Mouse (Mus musculus) hematopoietic stem cell, adult 5-6 weeks (primary cell): ENCODE data around the gene Hacd1. TPM values are rescaled to one million over a fixed set of nuclear protein-coding genes. Genes with fewer than 3 reads are reported as not detected.
A peak's percentile ranks its signal among the peaks of the same experiment; 100 is the strongest.

Experiments
- ATAC-seq, 2 experiments: fragments of 125-278 bp in 1 of 2; replicated peaks in 1 of 2; 2 replicates each; pipeline ENCODE4 v1.8.0; 2016 to 2017; ENCODE audit warnings: inconsistent platforms in 2 of 2, mild to moderate bottlenecking in 2 of 2, moderate number of reproducible peaks in 2 of 2, low read depth in 1 of 2, moderate TSS enrichment in 1 of 2; ENCODE audit not compliant: low FRiP score in 2 of 2, poor library complexity in 2 of 2, severe bottlenecking in 2 of 2, insufficient read depth in 1 of 2, low TSS enrichment in 1 of 2
- total RNA-seq: library from RNA; stranded (forward); fragments of 172-1452, 232-1000 nt; gene quantifications from 2 replicates; pipeline ENCODE4 v1.2.3, GENCODE M21; 2017

Gene Hacd1
- total RNA-seq, 1 experiment from 2014 or later = 52.2 TPM

DNA sequence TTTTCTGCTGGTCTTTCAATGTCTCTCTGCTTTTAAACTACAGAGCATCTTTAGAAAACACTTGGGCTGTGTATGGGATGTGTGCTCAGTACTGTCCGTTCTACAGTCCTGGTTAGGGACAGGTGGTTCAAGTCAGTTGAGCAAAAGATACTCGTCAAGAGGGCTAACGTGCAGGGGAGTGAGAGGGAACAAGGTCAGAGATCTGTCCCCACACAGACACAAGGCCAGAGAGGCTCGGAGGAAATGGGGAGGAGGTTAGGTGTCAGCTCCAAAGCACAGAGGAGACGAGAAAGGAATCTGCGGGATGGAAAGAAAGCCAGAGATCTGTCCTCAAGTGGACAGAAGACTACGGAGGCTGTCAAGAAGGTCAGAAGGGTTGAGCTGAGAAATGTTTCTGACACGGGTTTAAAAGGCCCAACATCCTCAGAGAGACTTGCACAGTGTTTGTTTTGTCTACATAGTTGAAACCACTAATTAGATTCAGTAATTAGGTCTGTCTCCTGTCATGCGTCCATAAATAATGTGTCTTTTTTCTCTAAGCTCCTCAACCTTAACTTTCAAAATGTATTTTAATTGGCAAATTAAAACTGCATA is 12.3 kb downstream of the Hacd1 start:
- no peak for ATAC-seq

DNA sequence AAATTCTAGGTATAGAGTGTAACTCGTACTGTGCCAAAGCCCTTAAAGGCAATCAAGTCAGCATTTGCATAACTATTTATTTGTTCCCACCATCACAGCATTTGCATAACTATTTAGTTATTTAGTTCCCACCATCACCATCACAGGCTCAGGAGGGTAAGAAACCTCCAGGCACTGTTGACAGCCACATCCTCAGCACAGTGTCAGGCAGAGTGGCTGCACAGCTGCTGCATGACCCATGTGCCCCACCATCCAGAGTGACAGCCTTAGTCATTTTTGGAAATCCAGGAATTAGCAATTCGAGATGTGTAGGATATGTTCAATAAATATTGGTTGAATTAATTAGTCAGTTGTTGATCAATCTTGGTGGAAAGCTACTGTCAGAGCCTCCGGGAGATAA is 12.9 kb downstream of the Hacd1 start:
- ATAC-seq = no peak

DNA sequence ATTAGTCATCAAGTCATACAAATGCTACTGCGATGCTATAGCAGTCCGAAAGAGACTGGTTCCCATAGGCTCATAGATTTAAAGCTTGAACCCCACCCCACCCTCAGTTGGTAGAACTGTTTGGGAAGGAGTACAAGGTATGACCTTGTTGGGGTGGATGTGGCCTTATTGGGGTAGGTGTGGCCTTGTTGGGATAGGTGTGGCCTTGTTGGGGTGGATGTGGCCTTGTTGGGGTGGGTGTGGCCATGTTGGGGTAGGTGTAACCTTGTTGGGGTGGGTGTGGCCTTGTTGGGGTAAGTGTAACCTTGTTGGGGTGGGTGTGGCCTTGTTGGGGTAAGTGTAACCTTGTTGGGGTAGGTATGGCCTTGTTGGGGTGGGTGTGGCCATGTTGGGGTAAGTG is 14.7 kb downstream of the Hacd1 start:
- no peak for ATAC-seq

DNA sequence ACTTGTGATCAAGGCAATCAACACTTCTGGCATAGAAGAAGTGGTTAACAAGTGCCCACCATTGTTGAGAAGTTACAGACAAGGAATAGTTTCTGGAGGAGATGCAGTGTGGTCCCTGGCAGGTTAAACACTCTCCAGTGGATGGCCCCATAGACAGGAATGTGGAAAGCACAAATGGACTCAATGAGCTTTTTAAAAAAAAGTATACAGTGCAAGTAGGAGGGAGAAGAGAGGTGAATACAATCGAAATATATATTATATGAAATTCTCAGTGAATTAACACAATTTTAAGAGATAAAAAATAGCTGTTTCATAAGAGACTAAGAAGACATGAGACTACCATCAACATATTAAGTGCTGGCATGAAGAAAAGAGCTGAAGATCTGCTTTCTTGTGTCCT is 36.7 kb downstream of the Hacd1 start:
- ATAC-seq = no peak

DNA sequence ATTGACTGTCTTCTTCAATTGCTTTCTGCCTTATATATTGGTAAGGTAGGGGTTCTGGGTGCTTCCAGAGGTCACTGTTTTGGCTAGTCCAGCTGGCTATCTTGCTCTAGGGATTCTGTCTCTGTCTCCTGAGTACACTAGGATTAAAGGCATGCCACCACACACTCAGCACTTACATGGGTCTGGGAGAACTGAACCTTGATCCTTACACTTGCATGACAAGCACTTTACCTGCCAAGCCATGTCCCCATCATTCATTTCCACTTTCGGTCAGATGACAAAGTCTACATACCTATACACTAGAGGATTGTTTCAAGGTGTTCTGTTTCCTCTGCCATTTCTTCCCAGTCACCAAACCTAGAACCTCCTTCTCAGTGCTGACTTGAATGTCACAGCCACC is 50.8 kb downstream of the Hacd1 start:
- ATAC-seq = no peak

DNA sequence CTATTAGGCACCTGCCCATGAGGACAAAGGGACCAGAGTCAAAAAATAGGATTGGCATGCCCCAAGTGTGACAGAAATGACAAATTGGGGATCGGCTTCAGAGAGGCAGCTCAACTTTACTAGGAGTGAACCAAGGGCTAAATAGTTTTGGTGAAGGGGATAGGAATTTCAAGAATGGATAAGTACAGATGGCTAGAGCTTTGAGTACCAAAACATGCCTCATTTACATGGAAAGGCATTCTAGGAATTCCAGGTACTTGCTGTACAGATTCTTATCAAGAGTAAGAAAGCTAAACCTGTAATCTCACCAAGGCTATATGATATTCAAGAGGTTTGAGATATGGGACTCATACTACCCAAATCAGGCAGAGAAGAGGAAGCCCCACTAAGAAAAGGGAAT is 95.8 kb downstream of the Hacd1 start:
- ATAC-seq = no peak

DNA sequence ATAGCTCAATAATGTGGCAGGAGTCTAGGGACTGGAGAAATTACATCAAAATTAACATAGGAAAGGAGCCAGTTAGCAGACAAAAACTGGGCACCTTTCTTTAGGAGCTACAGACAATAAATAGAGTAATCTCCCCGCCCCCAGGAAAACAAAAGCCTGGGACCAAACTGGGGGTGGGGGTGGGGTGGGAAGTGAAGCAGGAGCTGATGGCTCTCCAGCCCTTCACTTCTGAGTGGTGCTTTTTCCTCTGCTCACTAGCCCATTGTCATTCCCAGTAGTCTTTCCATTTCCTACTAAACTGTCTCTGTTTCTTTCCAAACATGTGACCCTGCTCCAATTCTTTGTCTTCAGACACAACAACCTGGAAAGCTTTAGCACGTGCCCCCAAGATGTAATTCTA is 99.5 kb downstream of the Hacd1 start:
- ATAC-seq = no peak

DNA sequence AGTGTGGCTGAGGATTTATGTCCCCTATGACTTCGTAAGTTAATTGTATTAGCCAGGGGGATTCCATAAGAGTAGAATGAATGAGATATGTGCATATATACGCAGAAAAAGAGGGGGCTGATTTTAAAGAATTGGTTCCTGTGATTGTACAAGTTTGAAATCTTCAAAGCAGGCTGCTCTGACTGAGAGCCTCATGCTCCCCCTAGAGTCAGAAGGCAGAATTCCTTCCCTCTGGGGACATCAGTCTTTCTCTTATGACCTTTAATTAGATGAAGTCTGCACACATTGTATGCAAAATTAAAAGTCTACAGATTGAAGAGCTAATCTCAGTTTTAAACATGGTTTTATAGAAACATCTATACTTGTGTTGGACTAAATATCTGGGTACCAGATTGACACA is 117.8 kb downstream of the Hacd1 start:
- peak; percentile 48 to 67; a peak in 1 of 4 replicates for ATAC-seq

DNA sequence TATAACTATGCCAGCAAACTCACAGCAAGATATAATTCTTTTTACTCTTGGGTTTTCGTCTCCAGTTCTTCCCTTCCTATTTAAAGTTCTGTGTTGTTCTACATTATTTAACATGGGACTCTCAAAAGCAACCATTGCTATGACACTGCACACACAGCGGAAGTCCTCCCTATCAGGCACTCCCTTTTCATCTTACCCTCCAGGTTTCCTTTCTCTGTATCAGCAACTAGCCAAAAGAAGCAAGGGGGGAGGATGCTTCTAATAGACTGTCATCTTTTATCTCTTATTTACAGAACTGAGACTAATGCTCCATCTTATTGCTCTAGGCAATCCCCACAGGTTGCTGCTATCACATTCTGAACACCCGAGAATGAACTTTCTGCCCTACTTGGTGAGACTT is 120.6 kb downstream of the Hacd1 start:
- ATAC-seq = no peak

DNA sequence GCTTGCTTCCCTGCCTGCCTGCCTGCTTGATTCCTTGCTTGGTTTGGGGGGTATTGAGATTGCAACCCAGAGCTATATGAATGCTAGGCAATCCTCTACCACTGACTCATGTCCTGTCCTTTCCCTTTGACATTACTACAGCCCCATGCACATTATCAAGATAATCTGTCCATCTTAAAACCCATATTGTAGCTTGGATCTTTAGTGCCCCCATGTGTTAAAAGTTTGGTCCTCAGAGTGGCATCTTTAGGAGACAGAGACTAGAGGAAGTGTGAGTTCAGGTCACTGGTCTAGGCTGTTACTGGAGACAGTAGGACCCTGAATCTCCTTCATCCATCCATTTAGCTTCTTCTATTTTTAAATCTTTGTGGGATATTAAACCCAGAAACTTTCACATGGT is 123.7 kb downstream of the Hacd1 start:
- no peak; a peak in 1 of 4 replicates for ATAC-seq

DNA sequence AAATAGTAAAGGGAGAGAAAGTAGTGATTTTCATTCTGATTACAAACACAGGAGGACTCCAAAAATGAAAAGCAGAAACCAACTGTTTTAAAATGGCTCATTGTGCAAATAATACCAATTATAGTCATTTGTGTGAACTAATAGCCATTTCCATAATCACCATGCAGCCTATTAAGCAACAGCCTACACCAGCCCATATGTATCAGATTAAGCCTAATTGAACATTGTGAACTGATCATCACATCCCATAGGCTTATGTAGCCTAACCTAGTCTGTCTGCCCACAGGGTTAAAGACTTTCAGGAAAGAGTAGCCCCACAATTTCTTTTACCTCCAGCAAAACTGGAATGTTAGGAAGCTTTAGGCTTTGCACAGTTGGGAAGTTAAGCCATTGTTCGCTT is 125.2 kb downstream of the Hacd1 start:
- no peak for ATAC-seq

DNA sequence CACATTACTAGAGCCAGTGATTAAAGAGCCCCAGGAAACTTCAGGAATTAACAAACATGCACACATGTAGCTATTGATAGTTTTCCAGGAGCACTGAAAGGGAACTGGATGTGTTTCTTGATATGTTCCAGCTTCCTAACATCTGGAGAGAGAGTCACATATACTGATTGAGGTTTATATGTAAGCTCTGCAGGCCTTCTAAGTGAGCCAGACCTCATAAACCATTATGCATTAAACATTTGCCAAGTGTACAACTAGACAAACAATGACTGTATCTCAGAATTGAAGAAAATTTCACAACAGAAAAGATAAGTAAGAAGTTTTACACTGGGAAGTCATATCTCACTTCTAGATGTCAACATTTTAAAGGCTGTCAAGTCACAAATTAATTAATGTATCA is 167.4 kb downstream of the Hacd1 start:
- no peak for ATAC-seq

DNA sequence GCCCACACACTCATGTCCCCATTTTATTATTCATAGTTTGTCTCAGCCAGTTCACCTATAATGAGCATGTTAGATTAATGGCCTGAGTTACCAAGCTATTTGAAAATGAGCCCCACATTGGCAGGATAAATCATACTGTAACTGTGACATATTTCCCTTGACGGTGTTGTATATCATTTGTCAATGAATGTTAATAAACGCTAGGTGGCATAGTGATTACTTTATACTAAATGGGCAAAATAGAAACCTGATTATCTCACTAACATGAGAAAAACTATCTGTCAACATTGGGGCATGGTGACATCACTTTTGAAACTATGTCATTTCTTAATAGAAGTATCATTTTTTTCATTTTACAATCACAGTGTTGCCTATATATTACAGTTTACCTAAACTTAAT is 198.5 kb downstream of the Hacd1 start:
- no peak for ATAC-seq

DNA sequence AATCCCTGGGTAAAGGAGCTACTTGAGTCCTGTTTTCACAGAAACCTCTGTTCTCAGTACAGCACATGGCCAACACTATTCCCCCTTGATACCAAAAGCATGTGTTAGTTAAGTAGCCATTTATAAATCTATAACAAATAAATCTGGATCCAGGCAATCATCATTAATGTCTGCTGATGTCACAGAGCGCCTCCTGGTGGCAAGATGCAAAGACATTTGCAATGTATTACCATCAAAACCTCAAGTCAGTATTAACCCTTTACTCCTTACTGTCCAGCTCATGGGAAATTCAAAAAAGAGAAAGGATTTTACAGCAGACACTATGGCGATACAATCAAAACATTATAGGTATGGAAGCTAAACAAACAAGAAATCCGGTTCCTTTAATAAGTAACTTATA is 200.4 kb downstream of the Hacd1 start:
- ATAC-seq = no peak

DNA sequence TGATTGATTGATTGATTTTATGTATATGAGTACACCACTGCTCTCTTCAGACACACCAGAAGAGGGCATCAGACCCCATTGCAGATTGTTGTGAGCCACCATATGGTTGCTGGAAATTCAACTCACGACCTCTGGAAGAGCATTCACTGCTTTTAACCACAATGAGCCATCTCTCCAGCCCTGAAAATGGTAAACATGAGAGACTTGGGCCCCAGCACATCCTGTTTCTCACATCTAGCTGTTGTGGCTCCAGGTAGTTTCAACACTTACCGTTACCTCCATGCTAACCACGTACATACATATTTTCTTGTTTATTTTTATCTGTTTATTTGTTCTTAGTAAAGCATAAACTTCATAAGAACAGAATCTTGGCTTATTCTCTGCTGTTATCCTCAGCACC is 219.6 kb downstream of the Hacd1 start:
- ATAC-seq = no peak

DNA sequence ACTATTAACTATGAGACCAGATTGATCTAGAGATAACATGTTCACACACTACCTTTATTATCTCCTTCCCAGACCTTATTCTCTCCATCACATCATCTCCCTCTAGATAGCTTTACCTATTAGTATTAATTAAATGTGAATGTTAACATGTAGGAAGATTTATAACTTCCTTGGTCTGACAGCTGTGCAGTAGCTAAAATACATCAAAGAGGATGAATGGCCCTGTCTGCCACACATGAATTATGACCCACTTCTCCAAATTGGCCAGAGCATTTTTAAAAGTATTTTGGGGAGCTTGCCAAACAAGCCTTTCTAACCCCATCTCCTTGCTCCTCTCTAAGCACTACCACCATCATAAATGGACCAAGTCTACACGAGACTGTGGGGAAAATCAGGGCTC is 220.9 kb downstream of the Hacd1 start:
- peak; percentile 62 to 82; a peak in 3 of 4 replicates for ATAC-seq

DNA sequence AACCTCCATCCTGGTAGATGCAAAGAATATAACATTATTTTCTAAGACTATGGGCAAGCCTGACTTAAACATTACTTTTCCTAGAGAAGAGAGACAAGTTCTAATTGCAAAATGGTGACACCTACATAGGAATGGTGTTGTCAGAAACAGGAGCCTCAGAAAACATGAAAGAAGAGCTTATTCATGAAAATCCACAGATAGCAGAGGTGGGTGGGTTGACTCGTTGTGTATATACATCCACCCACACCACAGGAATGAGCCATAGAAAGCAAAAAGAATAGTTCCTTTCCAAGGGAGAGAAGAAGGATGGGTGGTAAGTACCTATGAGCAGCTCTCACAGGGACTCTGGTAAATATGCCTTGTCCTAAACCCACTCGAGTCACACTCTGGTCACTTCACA is 239.3 kb downstream of the Hacd1 start:
- ATAC-seq = no peak

DNA sequence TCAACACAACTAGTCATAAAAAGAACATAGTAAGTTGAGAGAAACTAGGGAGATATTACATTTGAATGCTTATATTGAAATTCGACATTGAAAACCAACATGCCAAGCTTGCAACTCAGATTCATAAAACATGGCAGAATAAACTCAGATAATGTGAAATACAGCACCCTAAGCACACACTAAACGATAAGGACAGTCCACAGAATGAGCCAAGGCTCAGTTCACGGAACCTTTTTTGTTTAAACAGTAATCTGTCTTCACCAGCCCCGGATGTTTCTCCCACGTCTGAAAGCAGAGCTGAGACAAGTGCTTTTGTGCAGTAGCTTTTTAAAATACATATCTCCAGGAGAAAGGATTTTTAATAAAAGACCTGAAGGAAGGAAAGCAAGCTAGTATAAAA is 247.3 kb downstream of the Hacd1 start:
- no peak for ATAC-seq

DNA sequence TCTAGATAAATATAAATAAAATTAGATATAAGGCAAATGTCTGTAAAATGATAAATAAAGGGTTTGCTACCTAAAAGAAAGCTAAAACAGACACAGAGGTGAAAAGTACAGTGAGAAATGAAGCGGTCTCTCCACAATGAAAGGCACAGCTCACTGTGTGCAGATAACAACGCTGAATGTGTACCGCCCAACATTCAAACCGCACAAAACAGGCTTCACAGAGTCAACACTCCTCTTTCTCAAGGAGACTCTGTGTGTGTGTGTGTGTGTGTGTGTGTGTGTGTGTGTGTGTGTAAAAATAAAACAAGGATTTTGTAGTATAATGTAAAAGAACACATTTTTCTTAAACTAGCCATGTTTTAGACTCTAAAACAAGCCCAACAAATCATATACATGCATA is 247.9 kb downstream of the Hacd1 start:
- ATAC-seq = no peak

DNA sequence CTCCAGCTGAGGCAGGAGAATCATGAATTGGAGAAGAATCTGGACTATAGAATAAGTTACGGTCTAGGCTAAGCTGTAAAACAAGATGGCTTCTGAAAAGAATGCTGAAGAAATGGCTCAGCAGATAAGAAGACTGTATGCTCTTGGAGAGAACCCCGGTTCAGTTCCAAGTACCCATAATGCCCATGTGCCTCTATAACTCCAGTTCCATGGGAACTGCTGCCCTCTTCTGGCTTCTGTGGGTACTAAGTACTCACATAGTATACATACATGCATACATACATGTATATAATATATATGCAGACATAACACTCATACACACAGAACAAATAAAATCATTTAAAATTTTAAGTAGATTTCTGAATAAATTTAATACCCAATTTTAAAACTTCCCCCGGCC is 249.8 kb downstream of the Hacd1 start:
- no peak for ATAC-seq
